Mouse (Mus musculus) forebrain, embryonic 13.5 days (tissue): ENCODE results near the gene Ppp1r8. TPM values are rescaled to one million over a fixed set of nuclear protein-coding genes. Genes with fewer than 3 reads are reported as not detected.
"Not testable (repeated sequence)": the region's sequence is repeated elsewhere in the genome, so short reads cannot be mapped to it uniquely, and the experiment has no call there.

Experiments
- ATAC-seq: fragments of 200-750 bp; cut with Nextera tagmentation; 2 replicates; pipeline ENCODE4 v1.8.0; 2017
- H3K27ac ChIP-seq: fragments of 300-500 bp; sonication (generic); 2 replicates; pipeline ENCODE4 v1.5.1; 2015; ENCODE audit warnings: inconsistent platforms, mild to moderate bottlenecking, moderate library complexity
- H3K27me3 ChIP-seq: fragments of 300-500 bp; sonication (generic); 2 replicates; pipeline ENCODE4 v1.6.1; 2015; ENCODE audit warnings: mild to moderate bottlenecking, inconsistent platforms
- H3K36me3 ChIP-seq: fragments of 300-500 bp; sonication (generic); 2 replicates; pipeline ENCODE4 v1.6.1; 2015; ENCODE audit warnings: mild to moderate bottlenecking, inconsistent platforms; ENCODE audit not compliant: poor library complexity, severe bottlenecking
- H3K4me1 ChIP-seq: fragments of 300-500 bp; sonication (generic); 2 replicates; pipeline ENCODE4 v1.6.1; 2015; ENCODE audit warnings: inconsistent platforms
- H3K4me2 ChIP-seq: fragments of 300-500 bp; sonication (generic); 2 replicates; pipeline ENCODE4 v1.6.1; 2015; ENCODE audit warnings: inconsistent platforms, mild to moderate bottlenecking, moderate library complexity
- H3K4me3 ChIP-seq: fragments of 300-500 bp; sonication (generic); 2 replicates; pipeline ENCODE4 v1.5.1; 2015; ENCODE audit warnings: mild to moderate bottlenecking, inconsistent platforms
- H3K9ac ChIP-seq: fragments of 300-500 bp; sonication (generic); 2 replicates; pipeline ENCODE4 v1.6.1; 2015; ENCODE audit warnings: mild to moderate bottlenecking, inconsistent platforms
- H3K9me3 ChIP-seq: fragments of 300-500 bp; sonication (generic); replicated peaks from 2 replicates; pipeline ENCODE4 v1.6.1; 2016; ENCODE audit warnings: inconsistent platforms
- WGBS: fragments of 180-500 bp; shearing (Covaris S2); methylation state at CpG from one replicate; pipeline ENCODE4 v1.1.7; 2015; 5-methylcytosine and 5-hydroxymethylcytosine counted together
- polyA plus RNA-seq: library from polyadenylated mRNA; unstranded; fragments of >200 nt; fragmentation: Nextera tagmentation; extraction: Ambion mirVana; gene quantifications from 2 replicates; pipeline ENCODE4 v1.2.1, GENCODE M21; 2015

The Ppp1r8 gene
- polyA plus RNA-seq, 1 experiment from 2014 or later, result 62.5 TPM

DNA sequence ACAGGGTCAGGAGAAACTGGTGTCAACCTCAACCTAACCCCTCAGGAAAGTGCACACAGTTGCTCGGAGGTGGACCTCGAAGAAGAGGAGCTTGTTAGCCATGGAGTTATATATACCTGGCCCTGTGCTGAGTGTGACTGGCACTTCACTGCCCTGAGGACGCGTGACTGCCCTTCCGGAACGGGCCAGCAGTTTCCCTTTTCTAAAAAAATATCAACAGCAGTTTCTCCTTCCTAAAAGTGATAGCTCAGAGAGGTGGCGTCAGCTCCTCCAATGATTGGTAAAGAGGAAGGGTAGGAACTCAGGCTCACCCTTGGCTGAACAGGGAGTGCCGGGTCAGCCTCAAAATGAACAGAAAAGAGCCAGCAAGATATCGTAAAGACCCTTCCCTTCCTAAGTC, 48.9 kb downstream of the Ppp1r8 start:
- no peak overlapping the region for H3K27ac ChIP-seq

DNA sequence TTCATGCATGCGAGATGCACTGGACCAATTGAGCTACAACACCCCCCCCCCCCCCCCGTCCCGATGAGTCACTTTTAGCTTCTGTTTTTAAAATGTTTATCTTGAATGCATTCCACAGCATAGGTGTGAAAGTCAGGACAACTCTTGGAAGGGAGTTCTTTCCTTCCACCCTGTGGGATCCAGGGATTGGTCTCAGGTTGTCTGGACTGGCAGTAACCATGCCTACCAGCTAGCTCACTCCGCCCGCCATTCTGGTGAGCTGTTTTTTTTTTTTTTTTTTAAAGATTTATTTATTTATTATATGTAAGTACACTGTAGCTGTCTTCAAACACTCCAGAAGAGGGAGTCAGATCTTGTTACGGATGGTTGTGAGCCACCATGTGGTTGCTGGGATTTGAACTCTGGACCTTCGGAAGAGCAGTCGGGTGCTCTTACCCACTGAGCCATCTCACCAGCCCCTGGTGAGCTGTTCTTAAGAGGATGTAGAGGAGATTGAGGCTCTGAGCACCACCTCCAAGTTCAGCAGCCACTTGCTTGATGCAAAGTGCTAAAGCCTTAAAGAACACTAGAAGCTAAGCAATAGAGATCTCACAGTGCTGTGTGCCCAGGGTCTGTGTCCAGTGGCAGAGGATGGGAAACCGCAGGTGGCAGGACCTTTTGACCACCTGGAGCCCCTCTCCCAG, 49.5 kb downstream of the Ppp1r8 start:
- 91% methylated on average over 8 of the region's 9 CpGs for WGBS
- not testable (repeated sequence) for H3K27ac ChIP-seq, H3K9me3 ChIP-seq, H3K4me1 ChIP-seq, H3K9ac ChIP-seq, H3K4me2 ChIP-seq, ATAC-seq, H3K36me3 ChIP-seq, H3K4me3 ChIP-seq
- H3K27me3 ChIP-seq, result peaks cover 25% of the 10 kb centered on the region

More for the DNA sequence above, 48.9 kb downstream of the Ppp1r8 start:
- no peaks in the 10 kb centered on the region for H3K36me3 ChIP-seq
- 81% methylated on average over 9 of the region's 9 CpGs for WGBS
- H3K9me3 ChIP-seq, result no peaks in the 10 kb centered on the region
- H3K4me3 ChIP-seq, result no peak overlapping the region
- no peak overlapping the region for H3K9ac ChIP-seq
- H3K4me1 ChIP-seq, result peaks cover 6% of the 10 kb centered on the region; the same call in 1 of the 2 replicates
- no peak for ATAC-seq
- H3K4me2 ChIP-seq, result no peak overlapping the region
- H3K27me3 ChIP-seq, result peaks cover 25% of the 10 kb centered on the region

DNA sequence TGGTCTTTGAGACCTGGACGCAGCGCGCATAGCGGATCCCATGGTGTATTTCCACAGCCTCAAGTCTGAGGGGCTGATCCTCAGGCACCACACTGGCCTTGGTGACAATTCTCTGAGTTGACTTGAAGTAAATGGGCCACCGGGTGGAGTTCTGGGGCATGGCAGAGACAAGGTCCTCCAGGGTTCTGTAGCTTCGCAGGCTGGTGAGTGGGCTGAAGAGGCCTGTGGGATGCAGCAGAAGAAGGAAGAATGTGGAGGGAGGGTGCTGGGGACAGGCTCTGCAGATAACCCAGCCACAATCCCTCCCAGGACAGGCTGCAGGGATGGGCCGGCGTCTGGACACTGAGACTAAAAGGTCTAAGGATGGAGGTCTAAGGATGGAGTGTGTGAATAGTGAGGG, 53.2 kb downstream of the Ppp1r8 start:
- Histone ChIP-seq H3K27ac (no peak overlapping the region), H3K27me3 (peaks cover 4% of the 10 kb centered on the region), H3K4me3 (no peak overlapping the region), H3K4me1 (no peaks in the 10 kb centered on the region), H3K36me3 (no peaks in the 10 kb centered on the region), H3K9ac (no peak overlapping the region), H3K9me3 (no peaks in the 10 kb centered on the region), H3K4me2 (no peak overlapping the region)
- WGBS, result 87% methylated on average over 8 of the region's 8 CpGs
- no peak for ATAC-seq

DNA sequence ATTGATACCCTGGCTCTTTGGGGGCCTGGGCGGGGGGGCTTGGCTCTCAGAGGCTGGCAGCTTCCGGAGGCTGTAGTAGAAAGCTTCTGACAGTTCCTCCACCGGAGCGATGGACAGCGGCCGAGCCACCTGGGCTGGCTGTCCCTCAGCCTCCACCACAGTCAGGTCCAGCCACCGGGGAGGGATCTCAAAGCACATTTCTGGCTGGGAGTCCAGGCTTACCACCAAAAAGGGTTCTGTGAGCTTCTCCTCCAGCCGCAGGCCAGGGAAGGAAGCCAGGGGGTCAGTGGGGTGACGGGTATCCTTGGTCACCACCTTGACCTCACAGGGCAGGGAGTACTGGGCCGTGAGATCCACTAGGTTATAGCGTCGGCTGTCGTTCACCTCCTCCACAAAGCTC, 57.7 kb downstream of the Ppp1r8 start:
- 89% methylated on average over 13 of the region's 13 CpGs for WGBS
- H3K9ac ChIP-seq, result no peak overlapping the region
- no peak overlapping the region for H3K27ac ChIP-seq
- no peak overlapping the region for H3K4me2 ChIP-seq
- no peak for ATAC-seq
- H3K27me3 ChIP-seq, result no peaks in the 10 kb centered on the region
- no peaks in the 10 kb centered on the region for H3K4me1 ChIP-seq
- H3K9me3 ChIP-seq, result no peaks in the 10 kb centered on the region
- no peaks in the 10 kb centered on the region for H3K36me3 ChIP-seq
- H3K4me3 ChIP-seq, result no peak overlapping the region

DNA sequence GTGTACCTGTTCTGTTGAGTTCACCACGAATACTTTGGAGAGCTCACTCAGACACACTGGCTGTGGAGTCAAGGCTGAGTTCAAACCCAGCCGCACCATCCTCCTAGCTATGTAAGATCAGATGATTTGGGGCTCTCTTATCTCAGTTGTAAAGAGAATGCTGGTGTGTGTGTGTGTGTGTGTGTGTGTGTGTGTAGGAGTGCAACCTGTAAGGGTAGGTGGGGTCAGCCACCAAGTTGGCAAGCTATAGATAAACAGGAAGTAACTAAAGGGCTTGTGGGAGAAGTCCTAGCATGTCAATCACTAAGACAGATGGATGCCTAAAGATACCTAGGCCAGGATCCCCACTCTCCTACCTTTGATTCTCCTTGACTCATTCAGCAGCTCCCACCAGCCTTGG, 59.2 kb downstream of the Ppp1r8 start:
- H3K4me1 ChIP-seq, result no peaks in the 10 kb centered on the region
- H3K27me3 ChIP-seq, result no peaks in the 10 kb centered on the region
- peaks cover 11% of the 10 kb centered on the region for H3K36me3 ChIP-seq
- ATAC-seq, result no peak
- 92% methylated on average over 2 of the region's 2 CpGs for WGBS
- H3K9me3 ChIP-seq, result no peaks in the 10 kb centered on the region
- no peak overlapping the region for H3K4me3 ChIP-seq
- H3K9ac ChIP-seq, result no peak overlapping the region
- no peak overlapping the region for H3K27ac ChIP-seq
- H3K4me2 ChIP-seq, result no peak overlapping the region

DNA sequence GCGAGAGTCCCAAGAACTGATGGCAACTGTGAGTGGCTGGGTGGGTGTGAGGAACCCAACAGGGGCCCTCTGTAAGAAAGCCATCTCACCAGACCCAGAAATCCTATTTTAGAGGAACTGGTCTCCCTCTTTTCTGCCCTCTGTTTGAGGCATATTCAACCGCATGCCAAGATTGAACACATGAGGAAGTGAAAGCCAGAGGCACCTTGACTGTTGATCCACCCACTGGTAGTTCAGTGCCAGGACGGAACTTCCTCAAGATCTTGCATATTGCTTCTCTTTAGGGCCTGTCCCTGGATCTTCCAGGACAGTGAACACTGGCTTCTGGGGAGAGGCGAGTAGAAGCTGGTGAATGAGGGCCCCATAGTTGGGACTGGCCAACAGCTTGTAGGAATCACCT, 62.7 kb downstream of the Ppp1r8 start:
- Histone ChIP-seq H3K4me3 (no peak overlapping the region), H3K9me3 (no peaks in the 10 kb centered on the region), H3K27ac (no peak overlapping the region), H3K9ac (no peak overlapping the region), H3K4me2 (no peak overlapping the region), H3K4me1 (no peaks in the 10 kb centered on the region), H3K36me3 (peaks cover 45% of the 10 kb centered on the region), H3K27me3 (no peaks in the 10 kb centered on the region)
- no peak for ATAC-seq
- 96% methylated on average over 4 of the region's 4 CpGs for WGBS

DNA sequence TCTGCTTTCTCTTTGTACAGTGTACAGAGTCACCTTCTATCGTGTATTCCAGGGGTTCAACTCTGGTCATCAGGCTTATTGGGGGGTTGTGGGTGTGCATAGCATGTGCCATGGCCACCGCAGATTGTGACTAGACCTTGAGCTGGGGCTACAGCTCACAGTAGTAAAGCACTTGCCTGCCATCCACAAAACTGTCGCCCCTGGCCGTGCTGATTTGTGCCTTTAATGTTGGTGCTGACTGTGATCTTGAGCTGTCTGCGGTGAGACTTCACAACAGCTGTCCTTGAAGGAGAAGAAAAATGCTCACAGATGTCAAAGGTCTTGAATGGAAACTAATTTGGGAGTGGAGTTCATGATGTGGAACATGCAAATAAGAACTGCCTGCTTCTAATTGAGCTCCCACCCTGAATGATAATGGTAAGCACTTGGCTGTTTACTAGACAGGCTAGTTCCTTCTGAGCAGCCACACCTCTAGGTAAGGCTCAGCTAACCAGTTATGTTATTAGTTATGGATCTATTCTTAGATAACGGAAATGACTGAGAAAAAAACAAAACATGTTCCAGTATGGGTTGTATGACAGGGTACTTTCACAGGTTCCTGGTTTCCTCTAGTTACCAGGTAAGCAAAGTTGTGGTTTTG, 64.3 kb downstream of the Ppp1r8 start:
- H3K4me2 ChIP-seq, result no peak overlapping the region
- no peaks in the 10 kb centered on the region for H3K4me1 ChIP-seq
- no peak overlapping the region for H3K27ac ChIP-seq
- peaks cover 60% of the 10 kb centered on the region for H3K36me3 ChIP-seq
- no peak overlapping the region for H3K4me3 ChIP-seq
- H3K9me3 ChIP-seq, result no peaks in the 10 kb centered on the region
- no peaks in the 10 kb centered on the region for H3K27me3 ChIP-seq
- H3K9ac ChIP-seq, result no peak overlapping the region
- no peak for ATAC-seq
- 94% methylated on average over 6 of the region's 6 CpGs for WGBS

Other genes with a start within 250 kb of the Ppp1r8 start
- 24.1 and 25.3 TPM in 2 replicates for gene Eya3, start 204.2 kb downstream of the Ppp1r8 start, polyA plus RNA-seq
- 3.2 and 3.3 TPM in 2 replicates for gene Xkr8, start 110.6 kb downstream of the Ppp1r8 start, polyA plus RNA-seq
- 1.7 and 2.7 TPM in 2 replicates for gene Smpdl3b, start 85.9 kb downstream of the Ppp1r8 start, polyA plus RNA-seq
- 114 and 123 TPM in 2 replicates for gene Rpa2, start 74.8 kb downstream of the Ppp1r8 start, polyA plus RNA-seq
- 0.20 and 0.26 TPM in 2 replicates for gene Themis2, start 46.8 kb downstream of the Ppp1r8 start, polyA plus RNA-seq
- gene Stx12, start 41.3 kb upstream of the Ppp1r8 start, polyA plus RNA-seq, result 116 and 119 TPM in 2 replicates
- gene Fam76a, start 79.4 kb upstream of the Ppp1r8 start, polyA plus RNA-seq, result 35.2 and 43.5 TPM in 2 replicates
- not detected in 2 replicates for gene Fgr, start 130.9 kb upstream of the Ppp1r8 start, polyA plus RNA-seq
- gene Ahdc1, start 168.1 kb upstream of the Ppp1r8 start, polyA plus RNA-seq, result 7.3 and 8.1 TPM in 2 replicates